Mouse (Mus musculus) C2C12 (cell line): Measurements from ENCODE around the gene Vapb. TPM values are rescaled to one million over a fixed set of nuclear protein-coding genes. Genes with fewer than 3 reads are reported as not detected.

Source experiments
- H3K27me3 ChIP-seq: one replicate; pipeline ENCODE4 v1.6.1; 2011; ENCODE audit not compliant: control insufficient read depth, insufficient read depth, insufficient read length
- H3K36me3 ChIP-seq: one replicate; pipeline ENCODE4 v1.6.1; 2011; ENCODE audit not compliant: control insufficient read depth, insufficient read depth
- H3K4me3 ChIP-seq: one replicate; pipeline ENCODE4 v1.5.1; 2011; ENCODE audit warnings: mild to moderate bottlenecking, control low read depth; ENCODE audit not compliant: poor library complexity, insufficient read depth, severe bottlenecking
- H3K79me2 ChIP-seq: one replicate; pipeline ENCODE4 v1.6.1; 2011; ENCODE audit not compliant: control insufficient read depth, insufficient read depth
- H3K79me3 ChIP-seq: one replicate; pipeline ENCODE4 v1.6.1; 2011; ENCODE audit warnings: low read depth, control low read depth
- H3ac ChIP-seq: one replicate; pipeline ENCODE3; 2011; ENCODE audit warnings: low read depth; ENCODE audit not compliant: control insufficient read depth, insufficient read length
- CEBPB ChIP-seq: IDR thresholded peaks from one replicate; pipeline ENCODE4 v1.6.1; 2011; ENCODE audit warnings: low read depth, mild to moderate bottlenecking, control low read depth, moderate library complexity
- CTCF ChIP-seq: IDR thresholded peaks from one replicate; pipeline ENCODE4 v1.5.1; 2011; ENCODE audit not compliant: control insufficient read depth, insufficient read depth, insufficient read length
- FOSL1 ChIP-seq: IDR thresholded peaks from one replicate; pipeline ENCODE4 v1.8.0; 2011; ENCODE audit warnings: mild to moderate bottlenecking, low read length; ENCODE audit not compliant: poor library complexity, insufficient read depth, severe bottlenecking
- MAX ChIP-seq: IDR thresholded peaks from one replicate; pipeline ENCODE4 v1.6.1; 2011; ENCODE audit warnings: mild to moderate bottlenecking, control low read depth
- MYOD1 ChIP-seq: IDR thresholded peaks from one replicate; pipeline ENCODE4 v1.6.1; 2011; ENCODE audit warnings: low read depth; ENCODE audit not compliant: control insufficient read depth, insufficient read length
- MYOG ChIP-seq: IDR thresholded peaks from one replicate; pipeline ENCODE4 v1.6.1; 2011; ENCODE audit not compliant: control insufficient read depth, insufficient read length; ENCODE audit errors: extremely low read depth
- USF1 ChIP-seq: IDR thresholded peaks from one replicate; pipeline ENCODE4 v1.6.1; 2011; ENCODE audit warnings: low read depth, mild to moderate bottlenecking, control low read depth, moderate library complexity
- microRNA-seq: library from miRNA; unstranded; fragments of <30 nt; microRNA quantifications from one replicate; pipeline ENCODE4, GENCODE M21; 2019; ENCODE audit warnings: borderline microRNAs expressed
- polyA plus RNA-seq: library from polyadenylated mRNA; unstranded; fragments of >200 nt; fragmentation: generic; extraction: Trizol; gene quantifications from one replicate; pipeline ENCODE4 v1.2.1, GENCODE M21; 2012; ENCODE audit warnings: missing spikeins

The Vapb gene
- polyA plus RNA-seq, 1 experiment: 37.4 TPM

- Histone ChIP-seq H3K36me3 (no peaks in the 10 kb centered on the region), H3K4me3 (no peak overlapping the region), H3K79me2 (no peaks in the 10 kb centered on the region), H3ac (no peak overlapping the region), H3K27me3 (peaks cover 4% of the 10 kb centered on the region), H3K79me3 (no peaks in the 10 kb centered on the region)
- TF ChIP-seq MAX: no peak
- no peak for TF ChIP-seq FOSL1
- TF ChIP-seq MYOG: no peak
- no peak for TF ChIP-seq USF1
- TF ChIP-seq CTCF: no peak
- no peak for TF ChIP-seq MYOD1
- no peak for TF ChIP-seq CEBPB
Observed at GRCm38 (mm10) chr2:173826287-173826686, 89.0 kb downstream of the Vapb start.

GRCm38 (mm10) chr2:173827228-173827627 is 89.9 kb downstream of the Vapb start:
- TF ChIP-seq CTCF: no peak
- TF ChIP-seq MYOD1: no peak
- no peak for TF ChIP-seq MAX
- TF ChIP-seq USF1: no peak
- no peak for TF ChIP-seq CEBPB
- no peak for TF ChIP-seq FOSL1
- TF ChIP-seq MYOG: no peak
- no peaks in the 10 kb centered on the region for H3K79me3 ChIP-seq
- H3K4me3 ChIP-seq: no peak overlapping the region
- H3K27me3 ChIP-seq: peaks cover 4% of the 10 kb centered on the region
- no peak overlapping the region for H3ac ChIP-seq
- H3K79me2 ChIP-seq: no peaks in the 10 kb centered on the region
- no peaks in the 10 kb centered on the region for H3K36me3 ChIP-seq

- Histone ChIP-seq H3K79me2 (no peaks in the 10 kb centered on the region), H3K4me3 (no peak overlapping the region), H3ac (no peak overlapping the region), H3K79me3 (no peaks in the 10 kb centered on the region), H3K36me3 (no peaks in the 10 kb centered on the region), H3K27me3 (peaks cover 3% of the 10 kb centered on the region)
- TF ChIP-seq CEBPB (no peak), MYOD1 (no peak), USF1 (no peak), CTCF (no peak), MYOG (no peak), MAX (no peak), FOSL1 (no peak)
Observed at GRCm38 (mm10) chr2:173828134-173828533, 90.8 kb downstream of the Vapb start.

DNA sequence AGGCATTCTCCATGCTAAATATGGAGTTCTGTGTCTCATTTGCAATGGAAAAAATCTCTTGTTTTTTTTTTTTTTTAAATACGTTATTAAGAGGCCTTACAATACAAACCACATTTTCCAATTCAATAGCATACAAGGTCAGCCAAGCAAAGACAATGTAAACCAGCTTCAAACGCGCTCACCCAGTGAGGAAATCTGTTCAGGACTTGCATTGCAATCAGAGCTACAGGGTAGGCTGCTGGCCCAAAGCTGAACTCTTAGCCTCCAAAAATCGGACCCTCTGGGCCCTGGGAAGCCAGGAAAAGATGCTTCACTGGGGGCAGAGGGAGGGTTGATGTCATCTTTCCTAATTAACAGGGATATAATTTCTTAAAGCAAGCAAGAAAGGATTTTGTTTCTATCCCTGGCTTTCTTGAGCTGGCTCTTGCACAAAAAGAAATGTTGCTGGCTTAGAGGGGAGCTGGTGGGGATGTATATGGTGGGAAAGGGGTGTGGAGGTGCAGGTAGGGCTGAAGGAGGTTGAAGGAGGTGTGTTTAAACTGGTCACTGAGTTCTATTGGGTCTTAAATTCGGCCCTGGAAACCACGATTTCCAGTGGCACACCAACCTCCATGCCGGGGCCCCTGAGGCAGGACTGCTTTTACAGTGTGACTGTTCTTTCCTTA is 95.6 kb downstream of the Vapb start:
- TF ChIP-seq CEBPB (no peak), MYOD1 (no peak), FOSL1 (no peak), USF1 (no peak), MYOG (no peak), CTCF (no peak), MAX (no peak)
- no peaks in the 10 kb centered on the region for H3K79me2 ChIP-seq

More for the DNA sequence above, 95.6 kb downstream of the Vapb start:
- Histone ChIP-seq H3ac (no peak overlapping the region), H3K79me3 (no peaks in the 10 kb centered on the region), H3K4me3 (no peak overlapping the region), H3K27me3 (no peaks in the 10 kb centered on the region), H3K36me3 (no peaks in the 10 kb centered on the region)

Small RNA genes within 50 kb of the gene (microRNA-seq; reads per million reads assigned to microRNA genes)
- not detected for gene Mir6340

Other genes starting within 250 kb of the Vapb start
- not detected for gene 1700021F07Rik, start 214.9 kb upstream of the Vapb start, polyA plus RNA-seq
- gene Ankrd60, start 159.1 kb upstream of the Vapb start, polyA plus RNA-seq: not detected
- 11.8 TPM for gene Rab22a, start 77.8 kb upstream of the Vapb start, polyA plus RNA-seq
- gene 1700010B08Rik, start 18.1 kb upstream of the Vapb start, polyA plus RNA-seq: not detected